Mouse (Mus musculus): Measurements from ENCODE around the gene Elf2. TPM values are rescaled to one million over a fixed set of nuclear protein-coding genes. Genes with fewer than 3 reads are reported as not detected.

Elf2 gene
- total RNA-seq, 2 experiments from 2014 or later: 66.7 to 67.4 TPM

- no peak for DNase-seq (ENCODE audit: low spot score in 2 of 2)
Observed at GRCm38 (mm10) chr3:51284375-51284774, 56.1 kb downstream of the Elf2 start.

DNA sequence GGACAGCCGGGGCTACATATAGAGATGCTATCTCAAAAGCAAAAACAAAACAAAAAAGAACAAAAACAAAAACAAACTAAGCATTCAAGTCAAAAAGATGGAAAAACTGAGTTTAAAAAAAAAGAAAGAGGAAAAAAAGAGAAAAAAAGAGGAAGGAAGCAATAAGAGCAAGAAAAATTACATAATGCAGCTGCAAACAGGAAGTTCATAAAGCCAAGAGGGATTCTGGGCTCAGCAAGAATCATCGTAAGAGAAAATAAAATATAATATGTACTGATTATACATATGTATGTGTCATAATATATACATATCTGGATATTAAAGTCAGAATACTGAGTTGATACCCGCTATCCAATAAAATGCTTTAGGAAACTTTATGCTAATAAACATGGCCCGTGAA is 58.7 kb downstream of the Elf2 start:
- DNase-seq (ENCODE audit: low spot score in 2 of 2): no peak

DNA sequence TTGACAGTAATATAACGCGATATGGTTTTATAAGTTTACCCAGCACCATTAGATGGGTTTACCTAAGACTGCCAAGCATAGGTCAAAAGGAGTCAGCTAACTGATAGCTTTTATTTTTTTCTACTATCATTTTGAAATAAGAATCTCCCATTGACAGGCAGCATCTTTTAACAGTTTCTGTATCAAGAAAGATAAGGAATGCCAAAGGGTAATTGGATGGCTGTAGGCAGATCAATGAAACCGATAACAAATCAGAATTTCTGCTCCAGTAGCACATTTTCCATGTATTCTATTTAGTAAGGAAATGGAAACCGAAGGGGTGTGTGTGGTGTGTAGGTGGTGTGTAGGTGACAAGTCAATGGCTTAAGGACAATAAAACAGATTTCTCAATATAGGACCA is 62.0 kb downstream of the Elf2 start:
- no peak for DNase-seq (ENCODE audit: low spot score in 2 of 2)

GRCm38 (mm10) chr3:51277201-51278150 is 63.0 kb downstream of the Elf2 start:
- DNase-seq (ENCODE audit: low spot score in 2 of 2): peak; percentile 81 to 91

DNA sequence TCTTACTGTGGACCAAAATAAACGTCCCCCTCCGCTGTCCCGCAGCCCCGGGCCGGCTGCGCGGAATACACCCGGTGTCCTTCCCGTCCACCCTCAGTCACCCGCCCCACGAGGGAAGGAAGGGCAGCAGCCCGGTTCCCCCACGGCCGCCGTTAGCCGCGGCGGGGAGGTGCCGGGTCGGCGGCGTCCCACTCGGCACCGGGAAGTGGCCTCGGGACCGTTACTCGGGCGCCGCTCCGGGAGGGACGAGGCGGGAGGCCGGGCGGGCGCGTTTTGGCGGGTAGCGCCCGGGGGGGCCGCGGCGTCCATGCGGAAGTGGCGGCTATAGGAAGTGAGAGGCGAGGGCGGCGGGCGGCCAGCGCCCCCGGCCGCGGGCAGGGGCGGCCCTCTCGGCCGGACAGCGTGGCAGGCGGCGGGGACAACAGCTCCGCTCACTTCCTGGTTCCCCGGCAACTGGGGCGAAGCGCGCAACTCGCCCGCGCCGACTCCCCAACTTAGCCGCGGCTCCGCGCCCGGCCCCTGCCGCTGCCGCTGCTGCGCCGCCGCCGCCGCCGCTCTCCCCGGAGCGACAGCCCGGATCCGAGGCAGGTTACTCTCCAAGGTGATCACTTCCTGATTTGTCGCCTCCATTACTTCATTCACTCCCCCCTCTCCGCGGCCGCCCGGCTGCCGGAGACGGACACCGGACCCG is 63.9 kb downstream of the Elf2 start:
- DNase-seq (ENCODE audit: low spot score in 2 of 2): peak in 1 of 2 experiments; percentile 54

GRCm38 (mm10) chr3:51275956-51276398 is 64.5 kb downstream of the Elf2 start:
- peak; percentile 99 for DNase-seq (ENCODE audit: low spot score in 2 of 2)

DNA sequence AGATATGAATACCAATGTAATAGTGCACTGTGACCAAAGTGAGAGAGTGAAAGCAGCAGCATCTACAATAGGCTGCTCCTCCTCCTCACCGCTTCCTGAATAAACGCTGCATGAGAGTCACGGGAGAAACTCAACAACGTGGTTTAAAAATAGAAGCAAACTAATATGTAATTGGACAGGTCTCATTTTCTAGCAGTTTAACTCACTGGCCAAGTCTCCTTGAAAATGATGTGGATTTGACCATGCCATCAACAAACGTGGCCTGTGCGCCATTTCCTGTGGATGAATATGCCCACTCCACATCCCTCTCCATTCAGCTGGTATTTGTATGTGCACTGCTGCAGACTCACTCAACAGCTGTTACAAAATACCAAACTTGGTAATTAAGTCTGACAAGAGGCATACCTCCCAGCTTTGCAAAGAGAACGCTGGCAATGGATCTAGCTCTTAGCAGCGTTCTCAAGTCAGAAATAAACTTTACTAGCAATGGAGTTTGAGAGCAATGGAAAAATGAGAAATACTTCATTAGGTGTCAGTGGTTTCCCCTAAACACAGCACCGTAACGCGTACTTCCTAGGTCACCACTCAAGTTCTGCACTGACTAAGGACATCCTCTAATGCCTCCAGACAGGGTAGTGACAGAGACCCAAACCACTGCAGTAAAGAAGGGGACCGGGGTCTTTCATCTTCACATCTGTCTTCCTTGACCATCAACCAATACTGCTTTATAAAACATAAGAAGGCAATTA is 70.2 kb downstream of the Elf2 start:
- DNase-seq (ENCODE audit: low spot score in 2 of 2): no peak

DNA sequence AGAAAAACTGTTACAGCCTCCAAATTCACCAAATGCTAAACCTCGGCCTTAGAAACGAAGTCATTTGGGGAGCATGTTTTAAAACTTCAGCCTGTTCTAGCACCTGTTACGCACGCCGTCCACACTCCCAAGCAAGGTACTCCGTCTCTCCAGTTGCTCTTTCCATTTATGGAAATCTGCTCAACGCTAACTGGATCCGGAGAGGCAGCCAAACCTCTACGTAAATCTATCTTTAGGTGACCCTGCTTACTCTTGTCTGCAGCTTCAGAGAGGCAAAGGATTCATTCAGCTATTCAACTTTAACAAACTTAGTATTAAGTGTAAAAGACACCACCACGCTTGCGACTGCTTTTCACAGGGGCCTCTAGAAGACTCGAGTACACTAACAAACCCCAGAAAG is 72.0 kb downstream of the Elf2 start:
- DNase-seq (ENCODE audit: low spot score in 2 of 2): no peak

DNA sequence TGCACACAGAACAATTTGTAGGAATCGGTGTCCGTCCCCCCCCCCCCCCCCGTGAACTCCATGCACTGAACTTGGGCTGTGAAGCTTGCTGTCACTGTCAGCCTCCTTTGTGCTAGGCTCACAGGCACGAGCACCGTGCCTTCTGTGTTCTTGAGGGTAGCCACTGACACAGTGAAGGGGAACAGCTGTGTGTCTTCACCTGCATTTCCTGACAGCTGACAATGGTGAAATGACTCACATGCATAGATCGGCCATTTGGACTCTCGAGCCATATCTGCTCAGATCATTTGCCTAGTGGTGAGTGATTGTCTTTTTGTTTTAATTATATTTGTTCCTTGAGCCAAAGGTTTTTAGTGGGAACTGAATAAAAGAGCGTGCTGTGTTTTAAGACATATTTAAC is 77.5 kb downstream of the Elf2 start:
- no peak for DNase-seq (ENCODE audit: low spot score in 2 of 2)

GRCm38 (mm10) chr3:51258070-51258469 is 82.4 kb downstream of the Elf2 start:
- DNase-seq (ENCODE audit: low spot score in 2 of 2): no peak

DNA sequence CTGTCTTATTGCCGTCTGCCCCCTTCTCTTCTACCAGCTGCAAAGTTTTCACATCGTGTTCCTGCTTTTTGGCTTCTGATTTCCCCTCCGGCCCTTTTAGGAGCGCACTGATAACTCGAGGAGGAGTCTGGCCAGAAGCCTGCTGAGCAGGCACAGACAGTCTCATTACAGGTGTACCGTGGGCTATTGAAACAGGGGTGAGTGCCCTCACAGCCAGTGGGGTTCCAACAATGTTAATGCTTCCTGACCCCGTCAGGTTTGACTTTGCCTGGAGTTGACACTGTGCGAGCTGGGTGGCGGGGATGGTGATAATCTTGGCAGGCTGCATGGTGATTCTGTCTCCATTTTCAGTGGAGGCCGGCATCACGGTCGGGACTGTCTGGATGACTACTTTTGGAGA is 84.0 kb downstream of the Elf2 start:
- DNase-seq (ENCODE audit: low spot score in 2 of 2): no peak

- DNase-seq (ENCODE audit: low spot score in 2 of 2): no peak
Observed at GRCm38 (mm10) chr3:51254784-51255183, 85.7 kb downstream of the Elf2 start.

GRCm38 (mm10) chr3:51252689-51253402 is 87.6 kb downstream of the Elf2 start:
- DNase-seq (ENCODE audit: low spot score in 2 of 2): no peak

DNA sequence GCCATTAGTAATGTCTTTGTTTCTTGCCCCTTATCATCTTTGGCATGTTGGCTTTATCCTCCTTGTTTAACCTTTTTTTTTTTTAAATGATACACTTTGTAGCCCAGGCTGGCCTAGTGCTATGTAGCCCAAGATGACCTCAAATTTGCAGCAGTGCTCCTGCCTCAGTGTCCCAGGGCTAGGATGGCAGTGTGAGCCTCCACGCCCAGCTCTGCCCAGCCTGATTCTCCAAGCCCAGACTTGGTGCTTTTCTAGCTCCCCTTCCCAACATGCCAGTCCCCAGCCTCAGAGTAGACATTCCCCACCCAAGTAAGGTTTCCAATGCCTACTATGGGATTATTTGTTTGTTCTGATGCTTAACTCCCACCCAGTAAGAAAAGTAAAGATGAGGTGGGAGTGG is 88.2 kb downstream of the Elf2 start:
- DNase-seq (ENCODE audit: low spot score in 2 of 2): no peak

DNA sequence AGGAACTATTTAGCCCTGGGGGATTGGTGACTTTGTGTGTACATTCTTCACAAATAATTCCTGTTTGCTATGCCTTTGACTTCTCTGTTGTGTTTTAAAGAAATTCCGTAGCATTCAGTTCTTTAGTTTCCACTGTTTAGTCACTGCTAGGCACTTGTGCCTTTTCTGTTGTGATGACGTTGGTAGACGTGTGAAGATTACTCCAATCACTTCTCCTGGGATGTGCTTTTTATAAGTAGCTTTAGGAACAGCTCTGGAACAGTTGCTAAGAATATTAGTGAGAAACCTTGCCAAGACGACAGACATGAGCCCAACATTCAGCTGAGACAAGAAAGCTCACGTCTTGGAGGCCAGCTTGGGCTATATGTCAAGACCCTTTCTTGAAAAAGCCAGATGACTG is 89.4 kb downstream of the Elf2 start:
- no peak for DNase-seq (ENCODE audit: low spot score in 2 of 2)

GRCm38 (mm10) chr3:51249866-51250265 is 90.6 kb downstream of the Elf2 start:
- DNase-seq (ENCODE audit: low spot score in 2 of 2): no peak

DNA sequence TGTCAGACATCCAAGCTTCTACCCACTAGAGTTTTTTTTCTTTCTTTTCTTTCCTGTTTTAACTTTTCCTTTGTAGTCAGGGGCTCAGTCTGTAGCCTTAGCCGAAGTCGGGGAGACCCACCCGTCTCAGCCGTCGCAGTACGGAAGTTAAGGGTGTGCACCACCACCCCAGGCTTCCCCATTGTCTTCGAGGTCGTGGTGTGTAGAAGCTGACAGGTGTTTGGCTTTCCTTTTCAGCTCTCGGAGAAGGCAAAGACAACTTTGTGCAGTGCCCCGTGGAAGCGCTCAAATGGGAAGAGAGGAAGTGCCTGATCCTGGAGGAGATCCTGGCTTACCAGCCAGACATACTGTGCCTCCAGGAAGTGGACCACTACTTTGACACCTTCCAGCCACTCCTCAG is 91.0 kb downstream of the Elf2 start:
- DNase-seq (ENCODE audit: low spot score in 2 of 2): no peak

- DNase-seq (ENCODE audit: low spot score in 2 of 2): no peak
Observed at GRCm38 (mm10) chr3:51248600-51248999, 91.9 kb downstream of the Elf2 start.

DNA sequence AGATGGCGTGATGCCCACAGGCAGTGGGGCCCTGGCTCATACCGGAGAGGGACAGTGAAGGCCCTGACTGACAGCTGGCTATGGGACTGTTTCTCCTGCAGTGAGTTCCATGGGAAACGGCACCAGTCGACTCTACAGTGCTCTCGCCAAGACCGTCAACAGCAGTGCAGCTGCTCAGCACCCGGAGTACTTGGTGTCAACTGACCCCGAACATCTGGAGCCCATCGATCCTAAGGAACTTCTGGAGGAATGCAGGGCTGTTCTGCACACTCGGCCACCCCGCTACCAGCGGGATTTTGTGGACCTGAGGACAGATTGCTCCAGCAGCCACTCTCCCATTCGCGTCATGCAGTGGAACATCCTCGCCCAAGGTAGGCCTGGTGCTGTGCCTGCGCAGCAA is 92.8 kb downstream of the Elf2 start:
- DNase-seq (ENCODE audit: low spot score in 2 of 2): no peak

GRCm38 (mm10) chr3:51239541-51239940 is 100.9 kb downstream of the Elf2 start:
- DNase-seq (ENCODE audit: low spot score in 2 of 2): no peak

DNA sequence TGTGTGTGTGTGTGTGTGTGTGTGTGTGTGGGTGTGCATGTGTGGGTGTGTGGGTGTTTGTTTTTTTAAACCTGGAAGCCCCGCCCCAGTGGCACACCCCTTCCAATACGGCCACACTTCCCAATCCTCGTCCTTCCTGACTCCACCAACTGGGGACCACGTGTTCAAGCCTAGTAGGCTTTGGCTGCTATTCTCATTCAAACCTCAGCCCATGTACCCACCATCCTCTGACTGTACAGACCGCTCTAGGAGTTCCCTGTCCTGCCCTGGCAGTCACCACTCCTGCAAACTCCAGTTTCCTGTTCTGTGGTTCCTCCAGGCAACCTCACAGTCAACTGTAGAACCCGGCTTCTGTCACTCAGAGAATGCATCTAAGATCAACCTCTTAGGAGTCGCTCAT is 101.9 kb downstream of the Elf2 start:
- DNase-seq (ENCODE audit: low spot score in 2 of 2): no peak
